Mouse (Mus musculus): ENCODE data around the gene Nr1d1.

Nr1d1 gene

DNA sequence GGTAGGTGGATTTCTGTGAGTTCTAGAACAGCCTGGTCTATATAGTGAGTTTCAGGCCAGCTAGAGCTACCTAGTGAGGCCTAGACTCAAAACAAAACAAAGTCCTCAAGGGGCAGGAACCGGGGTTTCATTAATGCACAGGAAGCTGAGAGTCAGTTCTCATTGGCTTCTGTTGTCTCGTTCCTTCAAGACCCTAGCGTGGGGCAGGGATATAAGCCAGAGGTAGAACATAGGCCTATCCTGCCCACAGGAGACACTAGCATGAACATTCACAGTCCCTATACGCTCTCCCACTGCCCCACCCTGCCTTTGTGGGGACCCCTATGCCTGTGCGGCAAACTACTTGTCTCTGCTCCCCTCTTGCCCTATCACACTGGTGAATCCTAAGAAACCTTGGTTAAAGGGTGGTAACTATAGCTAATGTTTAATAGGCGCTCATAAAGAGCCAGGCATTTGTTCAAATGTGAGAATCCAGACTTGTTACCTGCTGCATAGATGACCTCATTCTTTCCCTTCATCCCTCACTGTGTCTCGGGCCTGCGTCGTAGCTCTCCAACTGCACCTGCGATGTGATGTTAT is 22.5 kb downstream of the Nr1d1 start:
- in situ Hi-C loops (cut with MboI, MseI) = no loop called here

DNA sequence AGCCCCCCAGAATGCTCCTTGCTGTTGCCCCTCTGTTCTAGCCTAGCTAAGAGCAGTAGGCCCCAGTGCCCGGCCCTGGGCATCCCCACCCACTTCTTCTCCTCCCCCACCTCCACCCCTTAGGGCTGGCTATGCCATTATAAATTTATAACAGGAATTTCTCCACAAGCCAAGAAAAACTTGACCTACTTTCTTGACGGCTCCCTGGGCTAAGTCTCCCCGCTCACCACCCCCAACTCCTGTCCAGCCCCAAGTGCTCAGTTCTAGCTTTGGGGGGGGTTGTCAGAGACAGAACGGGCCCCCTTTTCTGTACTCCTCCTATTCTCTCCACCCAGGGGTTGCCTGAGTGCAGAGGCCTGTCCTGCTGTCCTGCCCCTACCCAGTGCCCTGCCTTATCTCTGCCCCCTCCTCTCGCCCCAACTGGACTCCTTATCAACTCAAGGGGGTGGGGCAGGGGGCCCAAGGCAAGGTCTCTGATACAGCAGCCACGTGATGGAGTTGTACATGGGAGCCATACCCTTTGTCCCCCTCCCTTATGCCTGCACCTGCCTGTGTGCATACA is 23.8 kb downstream of the Nr1d1 start:
- in situ Hi-C loops (cut with MboI, MseI) = no loop called here

DNA sequence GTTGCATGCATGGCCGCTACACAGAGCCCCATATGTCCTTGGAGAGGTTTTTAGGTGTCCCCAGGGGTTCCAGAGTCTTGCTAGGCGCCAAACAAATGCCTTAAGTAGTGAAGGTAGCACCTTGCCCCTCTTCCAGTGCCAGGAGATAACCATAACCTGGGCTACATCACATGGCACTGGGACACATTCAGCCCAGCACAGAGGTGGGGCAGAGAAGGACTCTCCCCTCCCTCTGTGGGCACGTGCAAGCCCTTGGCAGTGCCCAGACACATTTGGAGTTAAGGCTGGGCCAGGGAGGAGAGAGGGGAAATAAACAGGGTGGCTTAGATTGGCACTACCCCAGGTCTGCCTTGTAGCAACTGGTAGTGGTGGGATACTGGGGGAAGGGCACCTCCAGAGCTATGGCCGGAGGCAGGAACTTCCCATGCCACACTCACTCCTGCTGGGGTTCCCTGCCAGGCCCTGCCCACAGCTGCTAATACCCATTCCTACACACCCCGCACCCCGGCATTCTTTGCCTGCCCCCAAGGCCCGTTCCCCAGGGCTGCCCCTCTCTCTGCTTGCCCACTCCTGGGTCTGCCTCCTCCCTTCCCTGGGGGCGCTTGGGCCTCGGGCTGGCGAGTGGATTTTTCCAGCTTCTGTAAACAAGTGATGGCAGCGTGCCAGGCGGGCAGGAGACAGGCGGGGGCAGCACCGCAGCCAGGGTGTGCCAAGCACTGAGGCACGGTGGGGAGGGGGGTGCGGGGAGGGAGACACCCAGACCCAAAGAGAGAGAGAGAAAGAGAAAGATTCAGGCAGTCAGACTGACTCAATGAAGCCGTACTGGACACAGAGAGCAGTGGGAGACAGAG is 24.6 kb downstream of the Nr1d1 start:
- in situ Hi-C loops (cut with MboI, MseI) = no loop called here

DNA sequence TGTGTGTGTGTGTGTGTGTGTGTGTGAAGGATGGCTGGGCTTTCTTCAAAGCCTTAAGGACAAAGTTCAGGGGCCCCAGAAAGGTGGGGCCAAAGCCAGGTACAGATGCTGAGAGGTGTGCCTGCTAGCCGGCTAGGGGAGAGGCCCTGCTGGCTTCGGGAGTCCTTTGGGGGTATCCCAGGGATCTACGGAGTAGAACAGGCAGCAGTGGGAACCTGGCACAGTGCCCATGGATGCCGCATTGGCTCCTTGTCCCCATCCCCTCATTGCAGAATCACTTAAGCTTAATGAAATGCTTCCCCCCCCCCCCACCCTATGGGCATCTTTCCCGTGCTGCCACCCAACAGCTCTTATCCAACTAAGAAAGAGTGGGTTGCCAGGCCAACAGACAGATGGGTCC is 25.4 kb downstream of the Nr1d1 start:
- in situ Hi-C loops (cut with MboI, MseI) = loop anchor here (5.0 kb wide), 1 partner anchor 33 kb away; no protein-coding TSS in a partner anchor

DNA sequence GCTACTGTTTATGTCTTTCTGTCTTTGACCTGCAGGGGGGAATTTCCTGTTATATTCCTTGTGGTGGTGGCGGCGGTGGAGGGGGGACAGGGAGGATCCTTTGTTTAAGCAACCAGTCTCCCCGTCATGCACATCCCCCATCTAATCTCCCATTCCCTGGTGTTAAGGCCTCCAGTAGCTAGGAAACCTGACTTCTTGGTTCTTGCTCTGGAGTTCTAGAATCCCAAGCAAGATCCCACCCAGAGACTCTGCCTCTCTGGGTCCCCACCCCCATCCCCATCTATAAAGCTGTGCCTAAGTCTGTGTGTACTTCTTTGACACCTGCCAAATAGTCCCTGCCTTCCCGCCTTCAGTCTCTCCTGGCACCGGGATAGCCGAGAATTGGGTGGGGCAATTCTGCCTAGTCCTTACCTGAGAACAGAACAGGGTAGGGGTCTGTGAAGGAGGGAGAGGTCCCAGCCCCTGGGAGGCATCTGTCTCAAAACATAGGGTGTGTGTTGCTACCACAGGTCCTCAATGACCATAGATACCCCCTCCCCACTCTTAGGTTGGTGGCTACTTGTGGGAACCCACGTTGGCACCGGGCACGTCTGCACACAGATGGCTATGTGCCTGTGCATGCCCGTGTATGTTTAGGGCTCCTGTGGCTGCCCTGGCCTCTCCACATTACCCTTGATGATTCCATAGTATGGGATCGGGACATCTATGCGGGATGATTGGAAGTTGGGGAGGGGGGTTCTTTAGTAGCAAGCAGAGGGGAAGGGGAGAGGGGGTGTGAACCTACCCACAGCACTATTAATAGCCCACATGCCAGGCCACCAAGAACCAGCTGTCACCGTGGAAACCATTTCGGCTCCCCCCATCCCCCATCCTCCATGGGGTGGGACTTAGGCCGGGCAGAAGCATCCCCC is 26.4 kb downstream of the Nr1d1 start:
- in situ Hi-C loops (cut with MboI, MseI) = loop anchor here (5.0 kb wide), 1 partner anchor 34 kb away; no protein-coding TSS in a partner anchor

DNA sequence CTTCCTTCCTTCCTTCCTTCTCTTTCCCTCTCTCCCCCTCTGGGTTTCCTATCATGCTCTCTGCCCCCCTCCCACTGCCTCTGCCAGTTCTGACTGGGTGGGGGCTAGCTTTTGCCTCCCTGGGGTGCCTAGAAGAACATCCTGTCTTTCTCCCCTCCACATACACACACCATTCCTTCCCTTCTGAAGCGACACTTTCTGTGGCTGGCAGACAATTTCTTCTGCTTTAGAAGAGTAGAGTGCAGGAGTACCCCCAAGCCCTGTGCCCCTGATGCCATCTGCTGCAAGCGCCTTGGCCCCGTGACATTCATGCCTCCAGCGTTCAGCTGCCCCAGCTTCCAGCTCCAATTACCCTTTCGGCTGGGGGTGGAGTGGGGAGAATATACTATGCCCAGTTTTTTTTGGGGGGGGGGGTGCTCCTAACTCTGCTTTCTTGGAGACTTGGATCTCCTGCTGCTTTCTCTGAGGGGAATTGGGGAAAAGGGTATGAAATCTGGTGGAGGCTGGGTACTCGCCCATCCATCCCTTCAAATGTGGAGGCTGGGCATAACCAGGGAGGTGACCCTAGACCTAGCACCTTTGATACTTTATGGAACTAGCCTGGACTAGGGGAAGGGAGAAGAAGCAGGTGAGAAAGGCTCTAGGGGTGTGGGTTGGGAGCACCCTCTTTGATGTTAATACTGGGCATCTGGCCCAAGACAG is 27.2 kb downstream of the Nr1d1 start:
- in situ Hi-C loops (cut with MboI, MseI) = loop anchor here (5.0 kb wide), 1 partner anchor 34 kb away; no protein-coding TSS in a partner anchor

DNA sequence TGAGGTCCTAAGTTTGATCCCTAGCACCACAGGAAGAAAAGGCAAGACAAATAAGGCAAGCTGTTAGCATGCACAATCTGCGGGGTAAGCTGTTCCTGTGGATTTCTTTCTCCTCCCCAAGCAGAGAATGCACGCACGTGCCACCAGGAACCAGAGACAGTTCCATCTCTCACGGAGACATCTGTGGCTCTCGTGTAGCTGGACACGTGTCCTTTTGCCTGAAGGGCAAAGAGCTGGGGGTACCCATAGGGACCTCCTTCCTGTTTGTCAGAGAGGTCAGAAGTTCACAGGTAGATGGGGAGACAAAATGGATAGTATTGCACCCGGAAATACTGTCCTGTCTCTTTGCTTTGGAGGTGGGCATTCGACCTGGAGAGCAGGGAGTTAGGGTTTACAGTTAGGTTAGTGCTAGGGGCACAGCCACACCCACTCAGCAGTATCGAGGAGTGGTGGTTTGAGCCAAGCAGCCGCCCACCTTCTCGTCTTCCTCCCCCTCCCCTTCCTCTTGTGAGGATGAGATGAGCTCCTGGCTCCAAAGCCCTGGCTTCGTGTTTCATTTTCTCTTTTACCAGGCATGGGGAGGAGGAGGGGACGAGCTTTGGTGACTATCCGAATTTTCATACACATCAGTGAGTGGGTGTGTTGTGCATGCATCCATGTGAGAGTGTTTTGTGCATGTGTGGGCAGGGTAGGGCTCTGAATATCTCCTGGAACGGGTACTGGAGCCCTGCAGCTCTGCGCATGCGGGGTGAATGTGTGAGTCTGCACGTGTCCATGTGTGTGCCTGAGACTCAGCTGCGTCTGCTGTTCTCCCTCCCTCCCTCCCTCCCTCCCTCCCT is 28.1 kb downstream of the Nr1d1 start:
- in situ Hi-C loops (cut with MboI, MseI) = loop anchor here (5.0 kb wide), 1 partner anchor 35 kb away; no protein-coding TSS in a partner anchor

DNA sequence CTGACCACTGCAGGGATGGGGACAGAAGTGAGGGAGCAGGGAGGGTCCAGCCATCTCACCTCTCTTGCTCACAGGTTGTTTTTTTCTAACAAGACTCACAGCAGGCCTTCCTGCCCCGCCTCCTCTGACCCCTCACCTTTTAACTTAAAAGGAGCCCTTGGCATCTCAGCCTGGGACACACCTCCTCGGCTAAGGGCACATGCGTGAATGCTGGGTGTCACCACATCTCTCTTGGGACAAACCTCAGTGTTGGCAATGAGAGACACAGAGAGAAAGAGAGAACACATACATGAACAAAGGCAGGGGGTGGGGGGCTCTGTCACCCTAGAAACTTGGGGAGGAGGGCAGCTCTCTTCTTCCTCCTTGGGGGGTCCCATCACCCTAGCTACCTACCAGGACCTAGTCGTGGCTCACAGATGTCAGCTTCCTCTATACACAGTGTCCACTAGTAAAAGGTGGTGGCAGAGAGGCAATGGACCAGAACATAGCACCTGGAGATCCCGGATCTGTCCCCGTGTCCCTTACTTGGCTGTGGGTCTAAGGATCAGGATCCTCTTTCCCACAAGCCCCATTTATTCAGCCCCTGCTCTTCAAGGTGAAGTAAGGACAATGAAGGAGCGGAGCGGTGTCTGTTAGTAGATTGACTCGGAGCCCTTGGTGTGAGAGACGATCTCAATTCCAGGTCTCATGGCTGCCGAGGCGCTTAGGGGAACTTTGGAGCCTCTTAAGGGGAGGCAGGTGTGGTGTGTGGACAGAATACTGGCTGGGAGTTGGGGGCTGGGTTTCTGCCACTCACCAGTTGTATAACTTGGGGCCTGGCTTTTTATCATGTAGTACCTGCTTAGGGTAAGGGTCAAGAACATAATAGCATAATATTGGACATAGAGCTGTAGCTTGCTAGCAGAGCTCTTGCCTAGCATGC is 28.9 kb downstream of the Nr1d1 start:
- in situ Hi-C loops (cut with MboI, MseI) = loop anchor here (5.0 kb wide), 1 partner anchor 36 kb away; no protein-coding TSS in a partner anchor

DNA sequence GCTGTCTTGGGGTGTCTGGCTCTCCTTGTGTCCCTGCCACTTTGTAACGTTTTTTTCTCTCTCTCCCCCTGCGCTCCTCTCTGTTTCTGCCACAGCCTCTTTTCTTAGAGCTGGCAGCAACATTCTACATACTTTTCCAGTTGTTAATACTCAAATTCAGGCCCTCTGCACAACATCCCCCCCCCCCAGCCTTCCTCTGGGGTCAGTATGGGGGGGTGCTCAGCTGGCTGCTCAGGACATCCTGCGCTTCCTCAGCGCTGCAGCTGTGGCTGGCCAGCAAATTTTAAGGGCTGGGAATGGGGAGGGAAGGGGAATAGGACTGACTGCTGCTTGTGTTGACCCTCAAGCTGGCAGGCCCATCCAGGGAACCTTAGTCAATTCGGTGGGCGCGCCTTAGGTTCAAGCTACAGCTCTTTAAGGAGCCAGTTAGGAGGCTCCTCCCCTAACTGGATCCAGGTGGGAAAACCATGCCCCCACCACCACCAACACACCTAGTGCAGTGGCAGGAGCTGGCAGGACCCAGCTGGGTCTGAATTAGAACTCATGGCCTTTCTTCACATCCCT is 30.6 kb downstream of the Nr1d1 start:
- in situ Hi-C loops (cut with MboI, MseI) = loop anchor here (5.0 kb wide), 1 partner anchor 38 kb away; no protein-coding TSS in a partner anchor

DNA sequence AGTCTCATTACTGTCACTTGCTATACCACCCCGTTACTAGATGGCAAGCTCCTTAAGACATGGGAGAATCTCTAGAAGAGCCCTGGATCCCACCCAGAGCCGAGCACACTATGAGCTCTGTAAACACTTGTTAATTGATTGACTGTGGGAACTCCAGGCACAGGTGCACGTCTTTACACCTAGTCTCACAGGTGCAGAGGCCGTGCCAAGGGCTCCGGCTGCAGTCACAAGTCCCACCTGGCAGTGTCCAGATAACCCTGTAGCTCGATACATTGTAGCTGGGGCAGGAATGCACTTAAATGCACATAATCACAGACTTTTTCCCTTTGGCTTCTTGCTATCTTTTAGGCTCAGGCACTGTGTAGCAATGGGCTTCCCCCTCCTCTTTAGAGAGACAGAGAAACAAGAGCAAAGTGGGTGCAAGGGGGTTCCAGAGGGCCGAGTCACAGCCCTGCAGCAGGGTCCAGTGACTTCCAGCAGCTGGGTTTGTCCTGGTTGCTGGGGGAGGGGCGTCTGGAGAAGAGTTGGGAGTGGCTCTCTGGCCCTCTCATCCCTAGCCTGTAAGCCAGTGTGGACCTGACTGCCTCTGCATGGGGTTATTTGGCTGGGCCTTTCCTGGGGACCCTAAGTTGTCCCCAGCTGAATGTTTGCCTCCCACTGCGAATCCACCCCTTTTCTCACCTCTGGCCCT is 31.3 kb downstream of the Nr1d1 start:
- in situ Hi-C loops (cut with MboI, MseI) = no loop called here

DNA sequence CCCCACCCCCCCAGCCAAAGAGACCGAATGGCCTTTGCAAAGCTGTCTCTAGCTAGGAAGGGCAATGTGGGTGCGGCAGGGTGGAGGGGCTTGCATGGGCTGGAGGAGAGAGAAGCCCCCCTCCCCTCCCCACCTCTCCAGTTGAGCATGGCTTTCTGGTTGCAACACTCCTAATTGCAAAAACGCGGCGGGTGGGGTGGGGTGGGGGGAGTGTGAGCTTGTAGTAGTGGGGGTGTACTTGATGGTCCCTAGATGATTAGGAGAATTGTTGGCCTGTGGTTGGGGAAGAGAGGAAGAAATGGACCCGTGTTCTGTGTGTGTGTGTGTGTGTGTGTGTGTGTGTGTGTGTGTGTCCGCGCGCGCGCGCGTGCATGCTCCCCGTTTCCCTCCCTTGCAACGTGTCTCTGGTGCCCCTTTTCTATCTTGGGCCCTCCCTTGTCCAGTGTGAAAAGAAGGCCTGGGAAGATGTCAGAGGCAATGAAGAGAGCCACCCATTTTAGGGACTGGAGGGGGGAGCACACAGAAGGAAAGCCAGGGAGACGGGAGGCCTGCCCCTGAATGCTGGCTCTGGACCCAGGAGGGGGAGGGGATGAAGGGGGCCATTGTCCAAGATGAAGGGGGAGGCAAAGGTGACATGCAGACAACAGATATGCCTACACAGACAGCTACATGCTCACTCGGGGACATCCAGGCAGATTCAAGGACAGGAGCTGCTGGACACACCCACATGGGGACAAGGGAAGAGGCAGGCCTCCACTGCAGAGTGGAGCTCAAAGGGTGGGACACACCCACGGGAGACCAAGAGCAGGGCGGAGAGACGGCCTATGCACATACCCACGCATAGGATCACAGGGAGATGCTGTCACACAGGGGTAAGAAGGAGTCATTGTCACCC is 32.5 kb downstream of the Nr1d1 start:
- in situ Hi-C loops (cut with MboI, MseI) = no loop called here

DNA sequence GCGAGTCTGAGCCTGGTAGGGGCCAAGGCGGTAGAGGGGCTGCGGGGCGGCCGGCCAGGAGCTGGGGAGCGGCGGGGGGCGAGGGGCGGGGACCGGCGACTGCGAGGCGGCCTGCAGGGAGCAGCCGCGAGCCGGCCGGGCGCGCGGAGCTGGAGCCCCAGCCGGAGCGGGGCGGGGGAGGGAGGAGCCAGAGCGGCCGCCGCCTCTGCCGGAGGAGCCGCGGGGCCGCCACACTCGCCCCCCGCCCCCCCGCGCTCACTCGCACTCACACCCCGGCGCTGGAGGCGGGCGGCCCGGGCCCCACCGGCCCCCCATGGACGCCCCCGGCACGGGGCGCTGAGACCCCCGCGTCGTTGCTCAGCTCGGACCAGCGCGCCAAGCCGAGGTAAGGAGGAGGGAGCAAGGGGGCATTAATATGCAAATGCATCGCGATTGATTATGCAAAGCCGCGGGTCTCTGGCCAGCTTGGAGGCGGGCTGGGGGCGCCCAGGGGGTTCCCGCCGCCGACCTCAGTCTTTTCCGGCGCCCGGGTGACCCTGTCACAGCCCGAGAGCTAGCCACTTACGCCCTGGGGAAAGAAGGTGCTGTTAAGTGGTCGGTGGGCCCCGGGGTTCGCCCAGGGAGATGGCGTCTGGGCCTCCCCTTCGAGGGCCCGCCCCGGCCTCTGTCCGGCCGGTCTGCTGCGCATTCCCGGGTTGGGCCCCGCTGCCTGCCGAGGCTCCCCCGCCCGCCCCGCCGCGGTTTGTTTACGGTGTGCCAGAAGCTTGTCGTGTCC is 33.3 kb downstream of the Nr1d1 start:
- in situ Hi-C loops (cut with MboI, MseI) = no loop called here

DNA sequence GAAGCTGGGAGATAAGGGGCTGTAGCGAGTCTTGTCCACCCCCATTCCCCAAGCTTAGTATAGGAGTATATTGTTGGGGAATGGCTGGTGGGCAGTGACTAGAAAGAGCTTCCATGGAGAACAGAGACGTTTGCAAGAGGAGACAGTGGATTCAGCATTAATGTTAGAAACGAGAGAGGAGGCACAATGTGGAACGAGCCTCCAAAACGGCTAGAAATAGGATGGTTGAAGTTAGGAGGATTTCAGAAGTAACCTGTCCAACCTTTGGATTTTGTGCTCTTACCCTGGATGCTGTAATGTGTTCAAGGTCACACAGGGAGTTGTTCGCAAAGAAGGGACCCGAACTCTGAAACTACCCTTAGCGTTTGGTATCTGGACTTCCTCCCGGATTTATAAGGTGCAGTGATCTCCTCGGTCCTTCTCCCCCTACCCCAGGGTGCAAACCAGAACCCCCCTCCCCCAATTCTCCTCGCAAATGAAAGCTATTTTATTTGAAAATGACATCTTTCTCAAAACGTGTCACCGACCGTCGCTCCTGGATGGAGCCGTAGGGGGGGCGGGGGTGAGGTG is 34.0 kb downstream of the Nr1d1 start:
- in situ Hi-C loops (cut with MboI, MseI) = no loop called here

DNA sequence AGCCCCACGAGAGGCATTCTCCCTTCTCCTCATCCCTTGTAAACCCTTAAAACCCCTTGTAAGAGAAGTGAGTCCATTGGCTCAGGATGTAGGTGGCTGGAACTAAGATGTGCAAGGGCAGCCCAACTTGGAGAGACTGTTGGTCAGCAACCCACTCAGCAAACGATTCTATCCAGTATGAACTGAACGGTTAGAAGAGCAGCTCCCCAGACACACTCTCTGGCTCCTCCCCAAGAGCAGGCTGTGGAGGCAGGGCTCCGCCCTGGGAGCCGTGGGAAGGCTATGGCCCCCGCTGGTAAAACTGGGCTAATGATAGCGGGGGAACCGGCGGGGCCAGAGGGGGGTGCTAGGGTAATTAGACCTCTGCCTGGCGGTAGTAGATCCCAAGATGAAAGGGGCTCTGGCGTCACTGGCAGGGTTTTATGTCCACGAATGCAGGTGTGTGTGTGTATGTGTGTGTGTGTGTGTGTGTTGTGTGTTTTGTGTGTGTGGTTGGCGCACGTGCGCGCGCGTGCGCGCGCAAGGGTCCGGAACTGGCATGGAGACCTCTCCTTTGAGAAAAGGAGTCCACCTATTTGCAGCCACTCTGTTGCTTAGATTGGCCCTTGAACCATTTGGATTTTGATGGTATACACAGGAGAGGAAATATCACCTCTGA is 34.6 kb downstream of the Nr1d1 start, which contains the start of gene Thra:
Gene Thra, plus strand, starts transcription at position 246 of the 658 bp plus-strand sequence.
- in situ Hi-C loops (cut with MboI, MseI) = no loop called here

DNA sequence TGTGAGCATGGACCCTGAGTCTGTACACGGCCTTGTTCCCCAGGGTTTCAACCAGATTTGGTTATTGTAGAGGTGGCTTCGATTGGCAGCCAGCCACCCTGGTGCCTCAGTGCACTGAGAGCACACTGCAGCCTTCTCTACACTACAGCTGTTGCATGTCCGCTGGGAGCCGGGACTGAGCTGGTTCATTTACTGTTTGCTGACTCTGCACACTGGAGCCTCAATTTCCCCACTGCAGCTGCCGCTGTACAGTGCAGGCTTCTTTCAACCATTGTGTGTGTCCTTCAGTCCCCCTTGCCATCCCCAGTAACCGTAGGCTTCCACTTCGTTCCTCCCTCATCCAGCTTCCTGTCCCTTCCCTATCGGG is 35.1 kb downstream of the Nr1d1 start:
- in situ Hi-C loops (cut with MboI, MseI) = no loop called here
